Mouse (Mus musculus) liver, embryonic 18 days (tissue): ENCODE results near the gene Eef2k. TPM values are rescaled to one million over a fixed set of nuclear protein-coding genes. Genes with fewer than 3 reads are reported as not detected.

Source experiments
- polyA plus RNA-seq: library from polyadenylated mRNA; depleted of rRNA; stranded (reverse); fragments of >200 nt; gene quantifications from 2 replicates; pipeline ENCODE4 v1.2.3, GENCODE M21; 2012; rRNA removed

The Eef2k gene
- polyA plus RNA-seq: 22.6 and 28.2 TPM in 2 replicates

DNA sequence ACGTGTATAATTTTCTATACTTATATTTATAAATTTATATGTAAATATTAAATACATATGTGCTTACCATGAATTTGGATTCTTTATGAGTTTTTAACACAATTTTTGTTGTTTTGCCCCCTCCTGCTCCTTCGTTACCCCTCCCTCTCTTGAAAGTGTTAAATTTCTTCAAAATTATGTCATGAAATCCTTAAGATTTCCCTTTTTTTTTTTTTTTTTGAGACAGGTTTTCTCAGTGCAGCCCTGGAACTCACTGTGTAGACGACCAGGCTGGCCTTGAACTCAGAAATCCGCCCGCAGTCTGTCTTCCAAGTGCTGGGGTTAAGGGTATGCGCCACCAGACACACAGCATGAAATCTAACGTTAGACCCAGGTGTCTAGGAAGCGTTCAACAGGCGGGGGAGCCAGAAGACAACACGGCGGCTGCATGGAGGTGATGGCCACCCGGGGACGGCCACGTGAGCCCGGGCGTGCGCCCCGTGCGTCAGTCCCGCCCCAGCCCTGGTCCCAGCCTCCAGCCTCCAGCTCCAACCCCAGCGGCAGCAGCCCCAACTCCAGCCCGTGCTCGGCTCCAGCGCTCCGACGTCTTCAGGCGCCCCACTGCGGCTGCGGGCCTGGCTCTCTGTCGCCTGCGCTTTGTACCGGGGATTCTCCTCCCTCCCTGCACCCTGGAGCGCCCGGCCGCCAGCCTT, at the start of gene Eef2k:
Gene Eef2k (plus strand): TSS at position 487 of the 692 bp plus-strand sequence.

DNA sequence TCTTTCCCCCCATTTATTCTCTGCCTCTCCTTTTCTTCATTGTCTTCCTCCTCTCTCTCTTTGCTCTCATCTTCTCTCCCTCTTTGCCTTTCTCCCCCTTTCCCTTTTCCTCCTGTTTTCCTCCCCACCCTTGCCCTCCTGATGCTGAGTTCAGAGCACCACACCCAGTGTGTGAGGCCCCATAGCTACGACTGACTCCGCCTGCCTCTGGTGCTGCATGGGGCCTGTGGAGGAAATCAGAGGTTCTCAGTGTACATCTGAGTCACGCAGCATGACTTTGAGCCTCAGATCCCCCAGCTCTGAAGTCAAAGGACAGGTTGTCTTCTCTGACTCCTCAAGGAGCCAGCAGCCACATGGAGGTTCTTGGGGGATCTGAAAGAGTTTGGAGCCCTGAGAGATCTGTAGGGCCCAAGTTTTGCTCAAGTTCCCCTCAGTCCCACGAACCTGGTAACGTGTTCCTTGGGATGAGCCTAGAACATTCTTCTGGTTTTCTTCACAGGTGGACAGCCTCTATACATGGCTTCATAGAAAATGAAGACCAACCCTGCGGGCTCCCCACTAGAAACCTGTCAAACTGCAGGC, 30.7 kb upstream of the Eef2k start, which contains the start of gene Gm5737:
Gene Gm5737 (plus strand): TSS at position 532 of the 582 bp plus-strand sequence.

DNA sequence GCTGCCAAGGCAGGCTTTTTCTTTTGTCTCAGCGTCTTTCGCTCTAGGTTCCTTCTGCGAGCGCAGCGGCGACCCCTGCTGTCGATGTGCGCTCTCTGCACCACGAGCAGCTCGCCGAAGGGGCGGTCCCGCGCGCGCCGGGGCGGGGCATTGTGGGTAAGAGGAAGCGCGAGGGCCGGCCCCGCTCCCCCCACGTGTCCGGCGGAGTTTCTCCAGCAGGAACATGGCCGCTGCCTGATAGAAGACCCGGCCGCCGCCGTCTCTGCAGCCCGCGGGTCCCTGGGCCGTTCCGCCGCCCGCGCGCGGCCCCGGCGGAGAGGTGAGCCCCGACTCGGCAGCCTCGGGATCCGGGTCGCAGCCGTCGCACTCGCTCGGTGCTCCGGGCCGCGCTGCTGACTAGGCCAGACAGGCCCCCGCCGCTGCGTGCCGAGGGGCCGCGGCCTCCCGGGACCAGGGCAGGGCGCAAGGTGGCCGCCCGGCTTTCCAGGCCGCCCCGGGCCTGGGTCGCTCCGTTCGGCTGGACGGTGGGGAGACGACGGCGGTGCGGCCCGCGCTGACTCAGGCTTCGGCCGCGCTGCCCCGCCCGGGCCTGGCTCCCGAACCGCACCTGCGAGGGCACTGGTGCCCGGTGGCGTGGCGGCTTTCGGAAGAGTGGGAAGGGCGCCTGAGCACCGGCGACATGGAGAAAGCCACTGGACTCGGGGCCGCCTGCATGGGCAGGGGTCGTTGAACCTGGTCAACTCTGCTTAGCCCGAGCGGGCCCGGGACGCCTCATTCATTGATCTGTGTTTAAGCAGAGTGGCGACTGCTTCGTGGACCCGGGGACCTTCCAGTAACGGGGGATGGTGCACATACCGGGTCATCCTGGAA, 75.2 kb downstream of the Eef2k start, which contains the start of gene Polr3e:
Gene Polr3e (plus strand): TSS at position 153 of the 870 bp plus-strand sequence.

Other genes starting within 250 kb of the Eef2k start
- 135 and 141 TPM in 2 replicates for gene Uqcrc2, start 207.7 kb upstream of the Eef2k start, polyA plus RNA-seq
- gene Pdzd9, start 172.5 kb upstream of the Eef2k start, polyA plus RNA-seq: 0.02 TPM in 1 of 2 replicates, not detected in the other
- 8.9 and 10.5 TPM in 2 replicates for gene Mosmo, start 165.2 kb upstream of the Eef2k start, polyA plus RNA-seq
- 0.19 and 0.31 TPM in 2 replicates for gene Vwa3a, start 103.5 kb upstream of the Eef2k start, polyA plus RNA-seq
- gene Gm5737, start 30.5 kb upstream of the Eef2k start, polyA plus RNA-seq: not detected in 2 replicates
- gene Polr3e, start 74.9 kb downstream of the Eef2k start, polyA plus RNA-seq: 6.5 and 8.2 TPM in 2 replicates
- gene Cdr2, start 139.5 kb downstream of the Eef2k start, polyA plus RNA-seq: 60.6 and 61.4 TPM in 2 replicates
- gene Mfsd13b, start 139.7 kb downstream of the Eef2k start, polyA plus RNA-seq: 0.05 and 0.08 TPM in 2 replicates
- 18.7 and 20.2 TPM in 2 replicates for gene Mettl9, start 191.6 kb downstream of the Eef2k start, polyA plus RNA-seq
- gene Igsf6, start 231.7 kb downstream of the Eef2k start, polyA plus RNA-seq: 11.5 and 13.9 TPM in 2 replicates
- gene Otoa, start 238.8 kb downstream of the Eef2k start, polyA plus RNA-seq: 0.03 and 0.06 TPM in 2 replicates